Mouse (Mus musculus) spleen, embryonic (tissue): ENCODE measurements around the gene Spata2.

Source experiments
- CTCF ChIA-PET: fragments of 350-600 bp; sonication (Branson Sonifier 250); formaldehyde crosslinking; loops from one replicate; lab custom pipeline; 2022; lab: Charles Lee

The Spata2 gene

DNA sequence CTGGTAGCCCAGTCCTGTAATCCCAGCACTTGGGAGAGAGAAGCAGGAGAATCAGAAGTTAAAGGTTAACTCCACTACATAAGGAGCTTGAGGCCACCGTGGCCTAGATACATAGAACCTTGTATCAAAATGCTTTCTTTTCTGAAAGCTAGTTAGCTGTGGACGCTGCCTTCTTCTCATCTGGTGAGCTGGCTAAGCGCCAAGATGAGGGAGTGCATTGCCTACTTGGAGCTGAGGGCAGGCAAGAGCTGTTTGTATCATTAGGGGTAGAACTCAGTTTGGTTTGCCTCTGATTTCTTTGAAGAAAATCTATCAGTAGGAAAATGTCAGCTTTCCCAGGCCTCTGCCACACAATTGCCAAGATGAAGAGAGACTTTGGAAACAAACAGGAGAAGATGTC is 38.9 kb downstream of the Spata2 start:
- CTCF ChIA-PET = interaction anchor here (0.7 kb wide), 1 partner anchor 1772 kb away, joined by 3 read pairs; no protein-coding TSS in a partner anchor

DNA sequence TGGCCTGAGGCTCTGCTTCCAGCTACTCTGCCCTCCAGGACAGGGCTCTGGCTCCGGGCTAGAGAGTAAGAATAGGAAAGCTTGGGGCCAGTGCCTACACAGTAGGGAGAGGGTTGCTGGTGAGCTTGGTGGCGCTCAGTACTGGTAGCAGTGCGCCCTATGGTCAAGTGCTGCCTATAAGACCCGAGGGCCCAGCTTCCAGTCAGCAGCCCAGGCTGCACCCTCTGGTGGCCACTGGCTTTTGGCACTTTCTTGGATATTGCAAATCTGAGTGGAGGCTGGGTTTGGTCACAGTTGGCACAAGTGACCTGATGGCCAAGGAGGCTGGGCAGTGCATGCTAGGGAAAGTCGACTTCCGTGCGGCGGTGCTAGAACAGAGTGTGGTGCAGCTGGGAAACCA is 42.0 kb downstream of the Spata2 start:
- CTCF ChIA-PET = no interaction called here

DNA sequence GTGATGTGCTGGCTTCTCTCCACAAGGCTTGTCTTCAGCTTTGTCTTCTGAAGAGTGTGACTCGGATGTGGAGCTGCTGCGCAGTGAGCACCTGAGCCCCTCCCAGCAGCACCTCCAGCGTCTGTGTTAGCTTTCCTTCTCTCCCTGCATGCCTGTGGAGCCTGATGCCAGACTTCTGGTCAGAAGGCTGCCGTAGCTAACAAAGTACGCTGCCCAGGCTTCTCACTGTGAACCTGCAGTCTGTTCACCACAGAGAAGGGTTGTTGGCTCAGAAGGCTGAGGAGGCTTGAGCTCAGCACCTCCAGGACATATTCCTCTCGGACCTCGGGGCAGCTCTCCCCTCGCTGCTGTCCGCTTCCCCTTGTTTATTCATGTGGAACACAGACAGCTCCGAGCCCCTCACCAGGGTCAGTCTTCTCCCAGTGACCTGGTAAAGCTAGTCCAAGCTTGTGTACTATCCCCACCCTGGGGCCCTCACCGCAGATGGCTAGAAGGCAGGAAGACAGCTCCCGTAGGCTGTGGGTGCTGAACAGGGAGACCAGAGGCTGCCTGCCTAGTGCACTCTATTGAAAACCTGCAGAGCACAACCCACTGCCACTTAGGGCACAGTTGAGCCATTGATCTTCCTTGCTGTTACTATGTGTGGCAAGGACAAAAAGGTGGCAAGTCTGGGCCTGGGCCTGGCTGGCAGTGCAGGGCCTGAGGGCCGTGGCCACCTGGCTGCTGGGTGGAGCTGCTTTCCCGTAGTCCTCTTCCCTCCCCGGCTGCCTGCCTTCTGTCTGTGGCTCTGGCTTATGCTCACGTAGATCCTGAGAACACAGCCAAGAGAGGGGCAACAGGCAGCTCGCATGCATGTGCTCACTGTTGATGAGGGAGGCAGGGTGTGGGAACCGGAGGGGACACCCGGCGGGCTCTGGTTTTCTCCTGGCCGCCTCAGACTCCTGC is 43.1 kb downstream of the Spata2 start:
- CTCF ChIA-PET = no interaction called here

DNA sequence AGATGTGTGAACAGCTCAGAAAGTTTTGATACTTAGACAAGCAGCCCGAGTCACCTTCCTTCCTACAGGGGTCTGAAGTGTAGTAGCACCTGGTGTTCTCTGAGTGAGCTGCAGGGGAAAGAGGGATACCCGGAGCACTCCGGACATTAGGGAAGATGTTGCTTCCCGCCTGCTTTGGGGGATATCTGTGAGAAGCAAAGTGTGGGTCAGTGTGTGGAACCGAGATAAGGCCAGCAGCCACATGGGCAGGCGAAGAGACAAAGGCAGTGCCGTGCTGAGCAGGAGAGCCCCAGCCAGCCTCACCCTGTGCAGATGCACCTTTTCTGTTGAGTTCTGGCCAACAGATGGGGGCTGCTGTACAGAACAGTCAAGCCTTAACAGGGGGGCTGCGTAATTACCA is 45.1 kb downstream of the Spata2 start:
- CTCF ChIA-PET = no interaction called here

DNA sequence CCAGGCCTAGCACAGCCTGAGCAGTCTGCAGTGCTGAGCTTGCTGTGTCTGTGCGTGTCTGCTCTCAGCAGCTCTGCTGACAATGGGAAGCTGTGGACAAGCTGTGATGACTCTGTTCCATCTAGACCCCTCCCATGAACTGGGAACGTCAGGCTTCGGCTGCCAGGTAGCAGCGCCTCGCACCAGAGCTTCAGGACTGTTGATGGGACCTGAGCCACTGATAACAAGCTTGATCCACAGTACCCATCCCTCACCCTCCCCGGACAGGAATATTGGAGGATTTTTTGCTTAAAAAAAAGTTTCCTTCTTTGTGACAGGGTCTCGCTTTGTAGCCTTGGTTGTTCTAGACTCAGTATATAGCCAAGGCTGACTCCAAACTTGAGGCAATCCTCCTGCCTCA is 45.5 kb downstream of the Spata2 start:
- CTCF ChIA-PET = no interaction called here

DNA sequence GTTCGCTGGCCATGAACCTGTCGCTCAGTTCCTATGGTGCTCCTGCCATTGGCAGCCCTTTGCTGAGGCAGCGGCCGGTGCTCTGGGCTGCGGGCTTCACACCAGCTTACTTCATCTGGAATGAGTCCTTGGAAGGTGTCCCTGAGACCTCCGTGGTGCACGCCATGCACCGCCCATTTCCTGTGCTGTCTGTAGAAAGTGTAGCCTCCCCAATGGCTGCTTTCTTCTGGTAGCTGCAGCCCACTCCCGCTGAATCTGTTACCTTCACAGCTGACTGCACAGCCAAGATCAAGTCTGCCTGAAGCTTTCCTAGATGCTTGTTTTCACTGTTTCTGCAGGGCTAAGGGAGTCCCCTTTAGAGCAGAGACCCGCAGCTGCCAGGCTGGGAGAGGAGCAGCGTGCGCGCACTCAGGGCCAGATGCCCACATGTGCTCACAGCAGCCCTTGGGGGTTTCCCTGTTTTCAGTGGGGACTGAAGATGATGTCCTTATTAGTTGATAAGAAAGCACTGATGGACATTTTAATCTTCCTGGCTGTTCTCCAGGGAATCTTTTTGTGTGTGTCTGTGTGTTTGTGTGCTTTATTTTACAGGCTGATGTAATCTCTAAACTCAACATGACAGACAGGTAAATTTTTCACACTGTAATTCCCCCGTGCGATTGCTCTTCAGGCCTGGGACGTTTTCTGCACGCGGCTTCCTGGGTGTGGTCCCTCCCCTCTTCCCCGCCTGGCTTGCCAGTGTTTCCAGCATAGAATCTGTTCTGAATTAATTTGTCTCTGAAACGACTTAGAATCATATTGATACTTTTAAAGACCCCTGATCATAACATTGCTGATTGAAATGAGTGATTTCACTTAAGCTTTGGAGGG is 46.5 kb downstream of the Spata2 start:
- CTCF ChIA-PET = no interaction called here

DNA sequence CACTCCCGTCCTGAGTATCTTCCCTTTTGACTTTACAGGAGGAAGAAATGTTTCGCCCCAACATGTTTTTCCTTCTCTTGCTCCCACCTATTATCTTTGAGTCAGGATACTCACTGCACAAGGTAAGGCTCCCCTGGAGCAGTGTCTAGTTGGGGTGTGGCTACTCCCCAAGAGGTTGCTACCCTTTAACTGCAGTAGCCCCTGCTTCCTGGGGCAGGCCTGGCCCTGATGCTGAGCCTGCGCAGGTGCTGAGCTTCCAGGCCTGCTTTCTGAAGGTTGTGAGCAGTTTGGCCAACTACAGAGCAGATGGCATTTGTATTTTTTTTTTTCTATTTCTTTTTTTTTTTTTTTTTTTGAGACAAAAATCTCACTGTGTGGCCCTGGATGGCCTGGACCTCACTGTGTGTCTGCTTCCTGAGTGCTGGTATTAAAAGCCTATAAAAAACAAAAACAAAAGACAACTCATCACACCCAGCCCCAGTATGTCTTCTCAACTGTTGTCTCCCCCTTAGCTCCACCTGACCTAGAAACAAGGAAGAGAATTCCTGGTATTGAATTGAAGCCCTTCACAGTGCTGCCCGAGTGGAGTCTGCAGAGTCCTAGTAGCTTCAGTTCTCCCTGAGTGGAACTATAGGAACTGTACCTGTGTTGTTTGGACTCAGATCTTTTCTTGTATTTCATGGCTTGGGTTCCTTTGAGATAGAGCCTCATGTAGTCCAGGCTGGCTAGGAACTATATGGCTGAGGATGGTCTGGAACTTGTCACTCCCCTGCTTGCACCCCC is 49.1 kb downstream of the Spata2 start:
- CTCF ChIA-PET = no interaction called here

DNA sequence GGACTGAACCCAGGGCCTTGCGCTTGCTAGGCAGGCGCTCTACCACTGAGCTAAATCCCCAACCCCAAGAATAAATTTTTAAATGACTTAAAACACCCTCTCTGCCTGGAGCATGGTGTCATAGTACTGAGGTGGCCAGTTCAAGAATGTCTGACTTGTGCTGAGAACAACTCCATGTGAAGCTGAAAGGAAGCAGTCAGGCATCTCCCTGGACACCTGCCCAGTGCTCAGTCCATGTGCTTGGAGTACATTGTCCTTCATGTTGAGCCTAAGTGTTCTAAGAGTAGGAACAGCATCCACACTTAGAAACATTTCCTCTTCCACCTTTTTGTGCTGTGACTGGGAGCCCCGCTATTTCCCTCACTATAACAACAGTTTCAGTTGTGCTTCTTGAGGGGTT is 53.3 kb downstream of the Spata2 start:
- CTCF ChIA-PET = no interaction called here

DNA sequence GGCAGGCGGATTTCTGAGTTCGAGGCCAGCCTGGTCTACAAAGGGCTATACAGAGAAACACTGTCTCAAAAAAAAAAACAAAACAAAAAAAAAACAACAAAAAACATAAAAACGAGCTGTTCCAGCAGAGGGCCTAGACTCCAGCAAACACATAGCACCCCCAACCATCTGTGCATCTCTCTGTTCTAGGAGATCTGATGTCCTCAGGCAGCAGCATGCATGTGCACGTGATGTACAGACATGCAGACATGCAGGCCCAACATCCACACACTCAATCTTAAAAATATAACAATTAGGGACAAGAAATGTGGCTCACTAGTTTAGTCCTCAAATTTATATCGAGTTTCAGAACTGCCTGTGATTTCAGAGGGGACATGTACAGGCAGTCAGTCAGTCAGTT is 56.3 kb downstream of the Spata2 start:
- CTCF ChIA-PET = interaction anchor here (0.6 to 0.7 kb wide), 2 partner anchors 144 to 1103 kb away, joined by 3 read pairs; no protein-coding TSS in a partner anchor

DNA sequence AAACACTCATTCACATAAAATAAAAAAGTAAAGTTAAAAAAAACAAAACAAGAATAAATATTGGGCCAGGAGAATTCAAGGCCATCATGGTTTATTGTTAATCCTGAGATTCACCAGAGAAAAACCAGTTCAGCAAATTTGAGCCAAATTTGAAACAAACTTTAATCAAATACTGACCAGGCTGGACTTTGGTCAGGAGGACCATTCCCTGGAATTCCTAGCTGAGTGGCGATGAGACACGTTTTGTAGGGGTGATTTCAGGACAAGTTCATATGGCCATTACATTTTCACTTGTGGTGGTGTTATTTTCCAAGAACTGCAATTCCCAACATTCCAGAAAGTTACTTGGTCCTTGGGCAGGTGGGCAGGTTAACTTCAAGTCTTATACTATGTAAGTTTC is 57.1 kb downstream of the Spata2 start:
- CTCF ChIA-PET = no interaction called here

DNA sequence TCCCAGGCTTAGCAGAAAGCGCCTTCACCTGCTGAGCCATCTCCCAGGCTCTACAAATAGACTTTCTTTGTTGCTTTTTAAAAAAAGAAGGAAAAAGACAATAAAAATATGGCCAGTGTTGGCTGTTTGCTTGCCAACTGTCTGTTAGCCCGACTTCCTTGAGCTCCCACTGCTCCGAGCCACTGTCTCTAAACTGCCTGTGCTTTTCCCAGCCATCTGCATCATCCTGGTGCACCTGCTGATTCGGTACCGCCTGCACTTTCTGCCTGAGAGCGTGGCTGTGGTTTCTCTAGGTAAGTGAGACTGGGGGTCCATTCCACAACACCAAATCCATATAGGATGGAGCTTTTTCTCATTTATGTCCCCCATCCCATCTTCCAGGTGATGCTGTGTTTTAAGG is 58.1 kb downstream of the Spata2 start:
- CTCF ChIA-PET = no interaction called here

DNA sequence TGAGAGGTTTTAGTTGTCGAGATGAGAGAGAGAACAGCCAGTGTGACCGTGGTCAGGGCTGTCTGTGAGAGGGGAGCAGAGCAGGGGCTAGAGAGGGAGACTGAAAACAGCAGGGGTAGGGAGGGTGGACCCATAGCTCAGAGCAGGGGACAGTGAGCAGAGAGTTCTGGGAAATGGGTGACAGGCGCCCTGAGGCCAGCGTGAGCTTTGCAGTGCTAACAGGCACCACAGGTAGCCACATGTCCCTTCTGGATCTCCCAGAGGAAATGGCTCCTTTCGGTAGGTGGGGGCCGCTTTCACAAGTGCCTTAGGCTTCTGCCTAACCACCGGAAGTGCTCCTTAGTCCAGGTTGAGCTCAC is 61.3 kb downstream of the Spata2 start:
- CTCF ChIA-PET = no interaction called here
